Mouse (Mus musculus) lung, adult 2 months (tissue): ENCODE measurements around the gene Gcnt7.

Source experiments
- CTCF ChIP-seq: fragments of 200-500 bp; IDR thresholded peaks from 2 replicates; pipeline ENCODE4 v1.5.1; 2011; ENCODE audit warnings: mild to moderate bottlenecking, low read length, control low read depth; ENCODE audit not compliant: insufficient read depth
- POLR2A ChIP-seq: fragments of 200-500 bp; IDR thresholded peaks from 2 replicates; pipeline ENCODE4 v1.6.1; 2011; ENCODE audit warnings: low read depth, mild to moderate bottlenecking, control low read depth, low read length, borderline replicate concordance; ENCODE audit errors: extremely low read depth

- TF ChIP-seq CTCF (no peak), POLR2A (no peak)
Measured at GRCm38 (mm10) chr2:172452031-172452430, 6.4 kb downstream of the Gcnt7 start.
